Mouse (Mus musculus): ENCODE results near the gene Slc2a1.

Gene Slc2a1

GRCm38 (mm10) chr4:119129096-119129495 is 20.6 kb downstream of the Slc2a1 start:
- in situ Hi-C loops (cut with MboI): no loop called here

- in situ Hi-C loops (cut with MboI): no loop called here
Observed at GRCm38 (mm10) chr4:119131189-119131910, 22.8 kb downstream of the Slc2a1 start.

GRCm38 (mm10) chr4:119133306-119133705 is 24.8 kb downstream of the Slc2a1 start:
- in situ Hi-C loops (cut with MboI): no loop called here

GRCm38 (mm10) chr4:119133860-119134259 is 25.3 kb downstream of the Slc2a1 start:
- in situ Hi-C loops (cut with MboI): no loop called here

GRCm38 (mm10) chr4:119137313-119137712 is 28.8 kb downstream of the Slc2a1 start:
- in situ Hi-C loops (cut with MboI): no loop called here

GRCm38 (mm10) chr4:119138171-119138570 is 29.7 kb downstream of the Slc2a1 start:
- in situ Hi-C loops (cut with MboI): no loop called here

GRCm38 (mm10) chr4:119138776-119139175 is 30.3 kb downstream of the Slc2a1 start:
- in situ Hi-C loops (cut with MboI): no loop called here

GRCm38 (mm10) chr4:119140126-119140525 is 31.6 kb downstream of the Slc2a1 start:
- in situ Hi-C loops (cut with MboI): no loop called here

GRCm38 (mm10) chr4:119141191-119141590 is 32.7 kb downstream of the Slc2a1 start:
- in situ Hi-C loops (cut with MboI): no loop called here

GRCm38 (mm10) chr4:119142230-119142871 is 33.8 kb downstream of the Slc2a1 start:
- in situ Hi-C loops (cut with MboI): no loop called here

- in situ Hi-C loops (cut with MboI): no loop called here
Observed at GRCm38 (mm10) chr4:119146816-119147215, 38.3 kb downstream of the Slc2a1 start.

GRCm38 (mm10) chr4:119147347-119147746 is 38.8 kb downstream of the Slc2a1 start:
- in situ Hi-C loops (cut with MboI): no loop called here

GRCm38 (mm10) chr4:119148741-119149140 is 40.2 kb downstream of the Slc2a1 start:
- in situ Hi-C loops (cut with MboI): no loop called here

- in situ Hi-C loops (cut with MboI): loop anchor here (25.0 kb wide), 1 partner anchor 520 kb away; no protein-coding TSS in a partner anchor
Observed at GRCm38 (mm10) chr4:119157186-119157585, 48.7 kb downstream of the Slc2a1 start.

- in situ Hi-C loops (cut with MboI): loop anchor here (25.0 kb wide), 1 partner anchor 521 kb away; no protein-coding TSS in a partner anchor
Observed at GRCm38 (mm10) chr4:119157891-119158290, 49.4 kb downstream of the Slc2a1 start.

- in situ Hi-C loops (cut with MboI): loop anchor here (25.0 kb wide), 1 partner anchor 524 kb away; no protein-coding TSS in a partner anchor
Observed at GRCm38 (mm10) chr4:119161358-119161757, 52.8 kb downstream of the Slc2a1 start.

- in situ Hi-C loops (cut with MboI): loop anchor here (25.0 kb wide), 1 partner anchor 526 kb away; no protein-coding TSS in a partner anchor
Observed at GRCm38 (mm10) chr4:119162990-119163389, 54.5 kb downstream of the Slc2a1 start.

- in situ Hi-C loops (cut with MboI): loop anchor here (25.0 kb wide), 1 partner anchor 529 kb away; no protein-coding TSS in a partner anchor
Observed at GRCm38 (mm10) chr4:119165916-119166315, 57.4 kb downstream of the Slc2a1 start.

GRCm38 (mm10) chr4:119167068-119167467 is 58.6 kb downstream of the Slc2a1 start:
- in situ Hi-C loops (cut with MboI): loop anchor here (25.0 kb wide), 1 partner anchor 530 kb away; no protein-coding TSS in a partner anchor

- in situ Hi-C loops (cut with MboI): loop anchor here (25.0 kb wide), 1 partner anchor 530 kb away; no protein-coding TSS in a partner anchor
Observed at GRCm38 (mm10) chr4:119167663-119168062, 59.2 kb downstream of the Slc2a1 start.

- in situ Hi-C loops (cut with MboI): loop anchor here (5.0 to 25.0 kb wide), 2 partner anchors 171 to 536 kb away; no protein-coding TSS in a partner anchor
Observed at GRCm38 (mm10) chr4:119172919-119173650, 64.6 kb downstream of the Slc2a1 start.
